Mouse (Mus musculus): ENCODE data around the gene 4930432M17Rik. TPM values are rescaled to one million over a fixed set of nuclear protein-coding genes. Genes with fewer than 3 reads are reported as not detected.

Gene 4930432M17Rik
- polyA plus RNA-seq, 1 experiment from 2014 or later = not detected

DNA sequence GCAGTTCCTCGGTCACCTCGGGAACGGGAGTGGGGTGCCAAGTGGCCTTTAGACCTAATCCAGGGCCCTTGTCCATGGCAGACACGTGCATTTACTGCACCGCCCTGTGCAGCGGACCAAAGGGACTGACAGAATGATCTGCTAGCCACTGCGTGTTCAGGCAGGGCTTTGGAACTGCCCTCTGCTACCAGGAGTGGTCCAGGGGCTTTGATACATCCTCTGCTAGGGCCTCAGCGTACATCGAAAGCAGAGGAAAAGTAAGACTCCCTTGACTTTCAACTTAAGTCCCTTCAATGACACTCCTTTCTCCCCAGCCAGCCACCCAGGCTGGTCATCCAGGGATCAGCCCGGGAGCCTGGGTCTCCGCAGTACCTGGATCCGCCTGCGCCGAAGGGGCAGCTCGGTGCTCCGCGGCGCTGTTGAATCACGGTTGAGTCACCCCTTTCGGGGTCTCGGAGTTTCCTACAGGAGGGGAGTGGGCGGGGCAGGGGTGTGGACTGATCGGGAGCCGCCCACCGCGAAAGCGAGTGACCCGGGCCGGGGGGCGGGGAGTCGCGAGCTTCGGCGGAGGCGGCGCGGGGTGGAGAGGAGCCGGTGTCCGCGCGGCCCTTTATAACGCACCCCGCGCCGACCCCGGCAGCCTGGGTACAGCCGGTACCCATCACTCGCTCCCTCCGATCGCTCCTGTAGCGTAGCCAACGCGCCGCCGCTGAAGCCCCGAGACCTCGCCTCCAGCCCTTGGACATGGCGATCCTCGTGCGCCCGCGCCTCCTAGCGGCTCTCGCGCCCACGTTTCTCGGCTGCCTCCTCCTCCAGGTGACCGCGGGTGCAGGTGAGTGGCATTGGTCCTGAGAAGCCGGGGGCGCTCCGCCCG, 52.6 kb downstream of the 4930432M17Rik start, which contains the start of gene F3:
TSS of gene F3 (plus strand) at position 567 of the 874 bp plus-strand sequence.
- ATAC-seq (ENCODE audit: insufficient number of reproducible peaks, insufficient read depth, low FRiP score, low TSS enrichment, low read depth) = peak; percentile 86
- no peaks in the 10 kb centered on the region for H3K9me3 ChIP-seq
- under 1% methylated on average over 73 of the region's 73 CpGs for WGBS
- peak within 1 kb of the TSS; percentile 67 for H3K4me3 ChIP-seq
- H3K9ac ChIP-seq = peak within 1 kb of the TSS; percentile 74
- H3K4me2 ChIP-seq = peak within 1 kb of the TSS; percentile 85
- no peak within 1 kb of the TSS for H3K27ac ChIP-seq
- H3K4me1 ChIP-seq = peaks cover 36% of the 10 kb centered on the region
- H3K27me3 ChIP-seq = peaks cover 15% of the 10 kb centered on the region
- no peaks in the 10 kb centered on the region for H3K36me3 ChIP-seq

DNA sequence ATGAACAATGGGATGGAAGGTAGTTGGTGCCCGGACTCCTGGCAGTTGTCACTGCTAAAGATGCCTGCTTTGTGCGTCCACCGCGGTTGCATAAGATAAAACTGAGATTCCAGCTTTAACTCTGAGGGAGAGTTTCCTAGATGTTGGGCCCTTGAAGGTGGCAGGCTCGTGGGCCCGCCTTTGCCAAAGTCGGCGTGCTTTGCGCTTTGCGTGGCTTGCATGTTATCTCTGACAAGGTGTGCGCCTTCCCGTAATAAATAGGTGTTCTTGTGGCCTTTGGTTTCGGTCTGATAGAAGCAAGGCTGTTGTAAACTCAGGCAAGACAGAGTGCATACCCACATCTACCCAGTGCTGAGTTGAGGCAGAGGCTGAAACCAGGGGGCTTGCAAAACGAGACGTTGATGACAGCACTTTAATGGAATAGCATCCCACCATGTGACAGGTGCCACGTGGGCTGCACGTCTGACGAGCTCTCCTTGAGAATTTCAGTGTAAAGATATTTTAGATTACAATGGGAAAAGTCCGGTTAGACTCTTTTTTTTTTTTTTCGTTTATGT, 53.5 kb downstream of the 4930432M17Rik start:
- Histone ChIP-seq H3K4me3 (peak overlapping the region; percentile 67), H3K36me3 (no peaks in the 10 kb centered on the region), H3K27me3 (peaks cover 15% of the 10 kb centered on the region), H3K9me3 (no peaks in the 10 kb centered on the region), H3K4me1 (peaks cover 27% of the 10 kb centered on the region), H3K27ac (no peak overlapping the region), H3K4me2 (peak overlapping the region; percentile 85), H3K9ac (peak overlapping the region; percentile 74)
- 6% methylated on average over 20 of the region's 20 CpGs for WGBS
- no peak for ATAC-seq (ENCODE audit: insufficient number of reproducible peaks, insufficient read depth, low FRiP score, low TSS enrichment, low read depth)

DNA sequence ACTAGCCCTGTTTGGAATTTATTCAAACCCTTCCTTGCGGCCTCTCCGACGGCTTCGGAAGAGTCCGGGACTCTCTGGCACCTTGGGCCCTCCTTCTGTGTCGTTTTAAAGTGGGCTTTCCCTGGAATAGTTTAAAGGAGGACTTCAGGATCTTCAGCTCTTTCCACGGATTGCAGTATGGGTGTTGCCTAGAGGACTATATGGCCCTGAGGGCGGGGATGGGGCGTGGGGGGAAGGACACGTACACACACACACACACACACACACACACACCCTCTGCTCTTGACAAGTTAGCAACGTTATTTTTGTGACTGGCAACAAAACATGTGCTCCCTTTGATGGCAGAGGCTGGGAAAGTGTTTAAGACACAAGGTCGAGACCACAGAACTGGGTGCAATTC, 54.0 kb downstream of the 4930432M17Rik start:
- no peaks in the 10 kb centered on the region for H3K36me3 ChIP-seq
- H3K9me3 ChIP-seq = no peaks in the 10 kb centered on the region
- H3K27ac ChIP-seq = no peak overlapping the region
- H3K27me3 ChIP-seq = peaks cover 15% of the 10 kb centered on the region
- peak overlapping the region; percentile 67 for H3K4me3 ChIP-seq
- no peak overlapping the region for H3K9ac ChIP-seq
- peaks cover 26% of the 10 kb centered on the region for H3K4me1 ChIP-seq
- no peak for ATAC-seq (ENCODE audit: insufficient number of reproducible peaks, insufficient read depth, low FRiP score, low TSS enrichment, low read depth)
- WGBS = 34% methylated on average over 12 of the region's 12 CpGs
- H3K4me2 ChIP-seq = peak overlapping the region; percentile 85

DNA sequence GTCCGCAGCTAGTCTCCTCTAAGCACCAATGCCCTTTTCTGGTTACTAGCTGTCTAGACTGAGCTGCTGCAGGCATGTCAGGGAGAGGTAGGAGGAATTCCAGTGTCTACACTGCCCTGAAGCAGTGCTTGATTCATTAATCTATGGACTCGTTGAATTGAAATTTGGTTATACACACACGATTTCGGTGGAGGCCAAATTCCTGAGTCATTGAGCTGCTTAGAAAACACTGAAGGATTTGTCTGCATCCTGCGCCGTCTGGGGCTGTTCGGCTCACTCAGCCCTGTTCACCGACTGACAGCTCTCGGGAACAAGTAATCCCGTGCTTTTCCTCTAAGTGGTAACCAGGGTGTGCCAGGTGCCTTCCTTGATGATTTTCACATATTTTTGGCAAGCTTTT, 55.1 kb downstream of the 4930432M17Rik start:
- H3K27ac ChIP-seq = no peak overlapping the region
- H3K4me1 ChIP-seq = peaks cover 26% of the 10 kb centered on the region
- H3K9ac ChIP-seq = no peak overlapping the region
- H3K9me3 ChIP-seq = no peaks in the 10 kb centered on the region
- WGBS = 71% methylated on average over 10 of the region's 10 CpGs
- no peak for ATAC-seq (ENCODE audit: insufficient number of reproducible peaks, insufficient read depth, low FRiP score, low TSS enrichment, low read depth)
- H3K36me3 ChIP-seq = no peaks in the 10 kb centered on the region
- H3K4me3 ChIP-seq = no peak overlapping the region
- H3K4me2 ChIP-seq = peak overlapping the region; percentile 4; the same call in 1 of the 2 replicates
- H3K27me3 ChIP-seq = peaks cover 15% of the 10 kb centered on the region

DNA sequence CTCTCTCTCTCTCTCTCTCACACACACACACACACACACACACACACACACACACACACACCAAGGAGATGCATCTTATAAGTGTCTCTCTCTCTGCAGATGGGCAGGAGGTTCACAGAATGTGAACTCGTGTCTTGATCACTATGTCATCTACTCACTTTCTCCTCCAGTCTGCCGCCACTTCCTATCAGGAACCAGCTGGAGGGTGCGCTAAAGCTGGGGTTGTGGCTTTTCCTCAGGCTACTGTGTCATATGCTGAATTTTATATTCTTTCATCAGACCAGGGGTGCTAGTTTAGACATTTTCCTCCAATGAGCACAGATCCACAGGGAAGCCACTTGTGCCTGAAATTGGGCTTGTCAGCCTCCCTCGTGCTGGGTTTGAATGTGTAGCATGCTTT, 59.1 kb downstream of the 4930432M17Rik start:
- Histone ChIP-seq H3K9me3 (no peaks in the 10 kb centered on the region), H3K36me3 (peaks cover 14% of the 10 kb centered on the region; the same call in 1 of the 2 replicates), H3K4me3 (no peak overlapping the region), H3K4me1 (0 out of 2 replicates have a peak, but pooled peaks cover 4% of the 10 kb centered on the region), H3K4me2 (no peak overlapping the region), H3K9ac (no peak overlapping the region), H3K27ac (no peak overlapping the region), H3K27me3 (no peaks in the 10 kb centered on the region)
- ATAC-seq (ENCODE audit: insufficient number of reproducible peaks, insufficient read depth, low FRiP score, low TSS enrichment, low read depth) = no peak
- 90% methylated on average over 4 of the region's 4 CpGs for WGBS

Other genes with a start within 250 kb of the 4930432M17Rik start
- 793 and 938 TPM in 2 replicates for gene Cnn3, start 244.3 kb upstream of the 4930432M17Rik start, polyA plus RNA-seq (2015; fragmentation: Nextera tagmentation; extraction: Ambion mirVana)
- gene Slc44a3, start 138.4 kb upstream of the 4930432M17Rik start, polyA plus RNA-seq (2015; fragmentation: Nextera tagmentation; extraction: Ambion mirVana) = 2.3 and 4.2 TPM in 2 replicates
- 15.6 and 21.2 TPM in 2 replicates for gene F3, start 52.8 kb downstream of the 4930432M17Rik start, polyA plus RNA-seq (2015; fragmentation: Nextera tagmentation; extraction: Ambion mirVana)
- gene Abcd3, start 144.5 kb downstream of the 4930432M17Rik start, polyA plus RNA-seq (2015; fragmentation: Nextera tagmentation; extraction: Ambion mirVana) = 60.4 and 66.8 TPM in 2 replicates